Mouse (Mus musculus) myocyte (in vitro differentiated cells): ENCODE results near the gene Parp16.

Experiments used
- CEBPB ChIP-seq: IDR thresholded peaks from 2 replicates; pipeline ENCODE4 v1.6.1; 2011; ENCODE audit warnings: mild to moderate bottlenecking, moderate library complexity; ENCODE audit not compliant: poor library complexity, insufficient read depth, severe bottlenecking
- E2F4 ChIP-seq: IDR thresholded peaks from one replicate; pipeline ENCODE4 v1.6.1; 2011; ENCODE audit warnings: mild to moderate bottlenecking, control low read depth, moderate library complexity; ENCODE audit not compliant: insufficient read depth
- MAX ChIP-seq: IDR thresholded peaks from one replicate; pipeline ENCODE4 v1.6.1; 2011; ENCODE audit warnings: low read depth, mild to moderate bottlenecking, control low read depth
- MYOD1 ChIP-seq, 3 experiments: IDR thresholded peaks; one replicate each; pipeline ENCODE4 v1.6.1; 2011; ENCODE audit warnings: control low read depth in 2 of 3, low read depth in 2 of 3, mild to moderate bottlenecking in 2 of 3, moderate library complexity in 1 of 3; ENCODE audit not compliant: insufficient read length in 2 of 3, control insufficient read depth in 1 of 3
- MYOG ChIP-seq, 3 experiments: IDR thresholded peaks; one replicate each; pipeline ENCODE4 v1.6.1; 2011; ENCODE audit warnings: control low read depth in 2 of 3, low read depth in 2 of 3, mild to moderate bottlenecking in 2 of 3; ENCODE audit not compliant: insufficient read length in 2 of 3, control insufficient read depth in 1 of 3, insufficient read depth in 1 of 3
- POLR2A ChIP-seq: IDR thresholded peaks from one replicate; pipeline ENCODE4 v1.6.1; 2011; ENCODE audit warnings: low read depth, mild to moderate bottlenecking, control low read depth, moderate library complexity; ENCODE audit not compliant: insufficient read length
- POLR2AphosphoS2 ChIP-seq: IDR thresholded peaks from one replicate; pipeline ENCODE4 v1.6.1; 2011; ENCODE audit warnings: low read depth, control low read depth; ENCODE audit not compliant: insufficient read length
- REST ChIP-seq: IDR thresholded peaks from one replicate; pipeline ENCODE4 v1.6.1; 2011; ENCODE audit warnings: mild to moderate bottlenecking, control low read depth, moderate library complexity; ENCODE audit not compliant: insufficient read depth, insufficient read length
- SRF ChIP-seq: IDR thresholded peaks from one replicate; pipeline ENCODE4 v1.6.1; 2011; ENCODE audit warnings: low read depth; ENCODE audit not compliant: control insufficient read depth, insufficient read length
- TCF12 ChIP-seq: IDR thresholded peaks from one replicate; pipeline ENCODE4 v1.6.1; 2011; ENCODE audit warnings: mild to moderate bottlenecking, control low read depth; ENCODE audit not compliant: poor library complexity, insufficient read depth, severe bottlenecking
- TCF3 ChIP-seq: IDR thresholded peaks from one replicate; pipeline ENCODE4 v1.6.1; 2011; ENCODE audit warnings: low read depth, control low read depth; ENCODE audit not compliant: insufficient read length
- USF1 ChIP-seq: IDR thresholded peaks from one replicate; pipeline ENCODE4 v1.6.1; 2011; ENCODE audit warnings: low read depth, mild to moderate bottlenecking, control low read depth, moderate library complexity

DNA sequence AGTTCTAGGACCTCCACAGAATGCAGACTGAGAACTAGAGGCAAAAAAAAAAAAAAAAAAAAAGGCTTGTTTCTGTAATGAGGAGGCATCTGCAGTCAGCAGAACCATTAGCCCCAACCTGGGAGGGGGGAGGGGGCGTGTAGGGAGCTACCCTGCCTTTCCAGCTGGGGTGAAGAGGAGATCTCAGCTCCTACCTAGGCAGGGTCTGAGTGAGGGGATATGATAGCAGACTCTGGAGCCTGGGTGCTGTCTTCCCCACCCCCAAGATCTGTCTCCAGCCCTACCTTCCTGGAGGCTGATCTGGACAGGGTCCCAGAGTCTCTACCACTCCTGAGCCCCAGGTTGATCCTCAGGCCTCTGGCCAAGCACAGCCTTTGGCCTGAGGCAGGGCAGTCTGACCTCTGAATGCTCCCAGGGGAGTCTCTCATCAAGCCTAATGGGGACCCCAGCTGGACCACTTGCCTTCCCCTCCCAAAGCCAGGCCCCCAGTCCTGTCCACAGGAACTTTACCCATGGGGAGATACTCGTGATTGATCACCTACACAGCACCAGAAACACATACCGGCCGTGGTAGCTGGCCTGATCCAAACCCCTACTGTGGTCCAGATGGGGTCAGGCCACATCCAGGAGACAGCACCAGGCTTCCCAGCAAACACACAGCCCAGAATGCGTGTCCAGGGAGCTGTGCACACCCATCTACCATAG is 19.8 kb upstream of the Parp16 start:
- TF ChIP-seq POLR2AphosphoS2 (no peak), POLR2A (no peak), E2F4 (no peak), MYOD1 (IDR thresholded peaks at IDR 0.05; ENCODE audit: control insufficient read depth in 1 of 3, insufficient read length in 2 of 3, low read depth in 2 of 3) (no peak), USF1 (no peak), REST (no peak), CEBPB (no peak), TCF12 (no peak), MAX (no peak), MYOG (IDR thresholded peaks at IDR 0.05; ENCODE audit: control insufficient read depth in 1 of 3, insufficient read depth in 1 of 3, insufficient read length in 2 of 3, low read depth in 2 of 3) (no peak), TCF3 (no peak), SRF (no peak)
